Mouse (Mus musculus) heart, embryonic 10.5 days (tissue): ENCODE results near the gene Hoxa6. TPM values are rescaled to one million over a fixed set of nuclear protein-coding genes. Genes with fewer than 3 reads are reported as not detected.

Experiments
- DNase-seq: peaks from one replicate; pipeline ENCODE4 v3.0.0-alpha.2; 2017; ENCODE audit warnings: low spot score
- H3K27ac ChIP-seq: fragments of 300-500 bp; sonication (generic); 2 replicates; pipeline ENCODE4 v1.5.1; 2016; ENCODE audit warnings: mild to moderate bottlenecking
- H3K27me3 ChIP-seq: fragments of 300-500 bp; sonication (generic); 2 replicates; pipeline ENCODE4 v1.6.1; 2016; ENCODE audit warnings: mild to moderate bottlenecking; ENCODE audit not compliant: poor library complexity, insufficient read depth, severe bottlenecking
- H3K36me3 ChIP-seq: fragments of 300-500 bp; sonication (generic); 2 replicates; pipeline ENCODE4 v1.6.1; 2016; ENCODE audit warnings: mild to moderate bottlenecking, moderate library complexity
- H3K4me1 ChIP-seq: fragments of 300-500 bp; sonication (generic); 2 replicates; pipeline ENCODE4 v1.6.1; 2016; ENCODE audit warnings: mild to moderate bottlenecking
- H3K4me3 ChIP-seq: fragments of 300-500 bp; sonication (generic); 2 replicates; pipeline ENCODE4 v1.5.1; 2016; ENCODE audit warnings: mild to moderate bottlenecking, moderate library complexity
- H3K9me3 ChIP-seq: fragments of 300-500 bp; sonication (generic); 2 replicates; pipeline ENCODE4 v1.6.1; 2016; ENCODE audit warnings: mild to moderate bottlenecking, moderate library complexity
- WGBS: fragments of 180-500 bp; shearing (Covaris S2); methylation state at CpG from one replicate; pipeline ENCODE4 v1.1.7; 2016; 5-methylcytosine and 5-hydroxymethylcytosine counted together
- polyA plus RNA-seq: library from polyadenylated mRNA; unstranded; fragments of >200 nt; fragmentation: Nextera tagmentation; extraction: Ambion mirVana; gene quantifications from 2 replicates; pipeline ENCODE4 v1.2.1, GENCODE M21; 2016

Hoxa6 gene
- polyA plus RNA-seq, 1 experiment from 2014 or later = 0.30 TPM

DNA sequence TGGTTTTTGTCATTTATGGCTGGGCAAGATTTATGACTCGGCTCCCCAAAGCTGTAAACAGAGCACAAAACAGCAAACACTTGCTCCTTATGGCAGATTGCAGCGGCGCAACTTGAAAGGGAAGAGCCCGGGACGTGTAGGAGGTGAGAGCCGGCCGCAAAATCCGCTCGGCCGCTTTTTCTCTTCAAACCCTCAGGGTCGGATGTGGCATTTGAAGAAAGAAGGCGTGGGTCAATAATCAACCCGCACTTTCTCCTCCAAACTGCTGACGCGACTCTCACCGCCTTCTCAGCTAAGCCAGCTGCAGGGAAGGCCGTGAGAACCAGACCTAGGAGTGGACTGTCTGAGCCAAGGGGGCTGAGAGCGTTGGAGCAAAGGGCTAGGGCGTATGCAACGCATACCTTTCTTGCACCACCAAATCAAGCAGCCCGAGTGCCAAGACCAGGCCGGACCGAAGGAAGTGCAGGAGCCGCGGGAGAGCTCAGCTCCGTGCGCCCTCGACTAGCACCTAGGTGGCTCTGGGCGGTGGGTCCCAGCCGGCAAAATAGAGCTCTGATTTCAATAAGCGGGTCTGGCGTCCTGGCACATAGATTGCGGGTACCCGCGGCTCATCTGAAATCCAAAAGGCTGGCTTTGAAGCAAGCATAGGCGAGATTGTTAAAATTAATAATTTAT, 31.3 kb downstream of the Hoxa6 start, which contains the start of gene 5730596B20Rik:
5730596B20Rik (plus strand) TSS at position 438 of the 675 bp plus-strand sequence.
- under 1% methylated on average over 36 of the region's 36 CpGs for WGBS
- DNase-seq = peak; percentile 75
- no peaks in the 10 kb centered on the region for H3K36me3 ChIP-seq
- peak within 1 kb of the TSS; percentile 62 for H3K4me3 ChIP-seq
- peaks cover 20% of the 10 kb centered on the region for H3K4me1 ChIP-seq
- no peaks in the 10 kb centered on the region for H3K9me3 ChIP-seq
- peak within 1 kb of the TSS; percentile 87 for H3K27ac ChIP-seq
- peaks cover 100% of the 10 kb centered on the region for H3K27me3 ChIP-seq

DNA sequence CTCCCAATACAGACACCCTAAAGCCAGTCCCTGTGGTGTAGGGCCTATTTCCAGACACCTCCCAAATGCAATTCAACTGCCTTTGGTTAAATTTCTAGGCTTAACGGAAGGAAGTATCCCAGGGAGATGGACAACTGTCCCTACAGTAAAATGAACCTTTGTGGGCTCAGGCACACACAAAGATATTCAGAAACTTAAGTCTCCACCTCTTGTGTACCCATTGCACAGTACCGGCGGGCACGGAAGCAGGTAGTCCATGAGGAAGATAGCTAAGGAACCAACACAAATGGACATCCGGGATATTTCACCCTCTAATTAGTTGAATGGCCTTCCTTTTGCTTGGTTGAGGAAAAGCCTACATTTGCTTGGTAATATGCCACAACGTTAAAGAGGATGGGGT, 32.1 kb downstream of the Hoxa6 start:
- 1% methylated on average over 6 of the region's 6 CpGs for WGBS
- no peak for DNase-seq

DNA sequence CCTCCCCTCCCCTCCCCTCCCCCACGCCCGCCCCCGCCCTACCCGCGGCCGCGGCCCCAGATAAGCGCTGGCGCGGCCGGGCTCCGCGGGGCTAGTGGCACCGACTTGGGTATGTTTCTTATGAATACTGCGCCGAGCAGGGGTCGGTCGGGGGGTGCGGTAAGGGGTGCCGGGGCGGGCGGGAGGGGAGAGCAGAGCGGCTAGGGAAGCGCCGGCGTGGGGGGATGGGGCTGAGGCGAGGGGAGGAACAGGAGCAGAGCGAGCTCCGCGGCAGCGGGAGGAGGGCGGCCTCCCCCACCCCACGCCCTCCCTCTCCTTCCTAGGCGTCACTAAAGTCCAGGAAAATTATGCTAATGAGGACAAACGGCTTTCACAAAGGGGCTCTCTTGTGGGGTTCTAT, 32.7 kb downstream of the Hoxa6 start:
- 0% methylated on average over 7 of the region's 35 CpGs for WGBS
- Histone ChIP-seq H3K36me3 (no peaks in the 10 kb centered on the region), H3K9me3 (no peaks in the 10 kb centered on the region), H3K27ac (peak overlapping the region; percentile 87), H3K27me3 (peaks cover 100% of the 10 kb centered on the region), H3K4me3 (peak overlapping the region; percentile 62), H3K4me1 (peaks cover 34% of the 10 kb centered on the region)
- DNase-seq = peak; percentile 73

More for the DNA sequence above, 32.1 kb downstream of the Hoxa6 start:
- Histone ChIP-seq H3K4me3 (peak overlapping the region; percentile 62), H3K9me3 (no peaks in the 10 kb centered on the region), H3K4me1 (peaks cover 28% of the 10 kb centered on the region), H3K27me3 (peaks cover 100% of the 10 kb centered on the region), H3K36me3 (no peaks in the 10 kb centered on the region), H3K27ac (peak overlapping the region; percentile 87)

DNA sequence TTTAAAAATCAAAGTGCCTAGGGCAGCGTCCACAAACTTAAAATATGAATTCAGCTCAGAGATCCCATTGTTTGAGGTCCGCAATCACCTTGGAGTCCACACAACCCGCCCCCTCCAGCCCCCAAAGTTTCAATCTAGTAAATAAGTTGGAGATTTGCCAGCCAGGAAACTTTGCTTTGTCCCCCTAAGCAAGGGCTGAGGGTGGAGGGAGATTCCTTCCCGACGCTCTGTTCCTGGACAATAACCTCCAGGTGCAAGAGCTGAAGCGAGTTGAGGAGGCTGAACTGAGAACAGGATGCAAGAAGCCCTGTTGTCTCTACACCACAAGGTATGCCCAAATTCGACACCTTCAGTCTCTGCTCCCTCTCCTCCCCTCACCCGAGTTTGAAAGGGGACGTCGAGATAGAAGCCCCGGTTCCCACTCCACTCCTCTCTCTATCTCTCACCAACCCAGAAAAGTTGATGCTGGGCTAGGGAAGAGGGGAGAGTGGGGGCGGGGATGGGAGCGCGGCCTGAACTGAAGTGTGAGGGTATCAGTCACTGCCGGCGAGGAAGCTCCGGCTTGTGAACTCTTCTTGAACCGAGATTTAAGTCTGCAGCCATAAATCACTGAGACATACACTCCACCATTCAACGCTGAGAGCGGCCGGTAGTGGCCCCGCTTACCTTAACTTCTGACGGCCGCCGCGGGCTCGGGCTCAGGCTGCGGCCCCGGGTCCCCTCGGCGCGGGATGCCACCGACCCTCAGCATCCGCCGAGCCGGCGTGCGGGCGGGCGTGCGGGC, 33.4 kb downstream of the Hoxa6 start:
- peak; percentile 78 for DNase-seq
- WGBS = 1% methylated on average over 41 of the region's 41 CpGs
- no peaks in the 10 kb centered on the region for H3K36me3 ChIP-seq
- peak overlapping the region; percentile 87 for H3K27ac ChIP-seq
- H3K27me3 ChIP-seq = peaks cover 100% of the 10 kb centered on the region
- H3K9me3 ChIP-seq = no peaks in the 10 kb centered on the region
- peaks cover 41% of the 10 kb centered on the region for H3K4me1 ChIP-seq
- H3K4me3 ChIP-seq = peak overlapping the region; percentile 62

- no peak for DNase-seq
- Histone ChIP-seq H3K4me3 (peak overlapping the region; percentile 62), H3K27ac (0 out of 2 replicates have a peak overlapping the region, but pooled peaks have one; percentile 32), H3K36me3 (no peaks in the 10 kb centered on the region), H3K27me3 (peaks cover 99% of the 10 kb centered on the region), H3K9me3 (no peaks in the 10 kb centered on the region), H3K4me1 (peaks cover 49% of the 10 kb centered on the region)
- 2% methylated on average over 4 of the region's 4 CpGs for WGBS
These were observed 34.9 kb downstream of the Hoxa6 start for GRCm38 (mm10) chr6:52173648-52174047.

GRCm38 (mm10) chr6:52172501-52172900, 36.0 kb downstream of the Hoxa6 start:
- Histone ChIP-seq H3K9me3 (no peaks in the 10 kb centered on the region), H3K4me1 (peaks cover 50% of the 10 kb centered on the region), H3K27me3 (peaks cover 99% of the 10 kb centered on the region), H3K27ac (peak overlapping the region; percentile 82), H3K4me3 (peak overlapping the region; percentile 62), H3K36me3 (no peaks in the 10 kb centered on the region)
- DNase-seq = peak; percentile 84
- WGBS = under 1% methylated on average over 35 of the region's 35 CpGs

DNA sequence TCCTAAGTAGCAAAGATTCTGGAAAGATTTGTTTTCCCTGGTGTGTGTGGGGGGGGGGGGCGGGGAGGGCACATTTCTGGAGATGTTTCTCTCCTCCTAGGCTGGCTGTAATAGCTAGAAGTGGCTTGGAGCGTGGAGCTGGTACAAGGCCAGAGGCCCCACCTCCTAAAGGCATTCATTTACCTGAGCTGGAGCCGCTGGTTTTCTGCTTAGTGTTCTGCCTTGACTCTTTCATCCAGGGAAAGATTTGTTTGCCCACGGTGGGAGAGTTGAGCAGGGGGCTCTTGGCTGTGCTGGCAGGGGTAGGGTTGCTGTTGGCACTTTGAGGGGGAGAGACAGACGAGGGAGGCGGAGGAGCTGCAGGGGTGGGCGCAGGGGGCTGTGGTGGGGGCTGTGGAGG, 36.6 kb downstream of the Hoxa6 start:
- DNase-seq = no peak
- H3K4me3 ChIP-seq = peak overlapping the region; percentile 62
- H3K27ac ChIP-seq = peak overlapping the region; percentile 82
- no peaks in the 10 kb centered on the region for H3K9me3 ChIP-seq
- H3K4me1 ChIP-seq = peaks cover 47% of the 10 kb centered on the region
- peaks cover 99% of the 10 kb centered on the region for H3K27me3 ChIP-seq
- WGBS = 9% methylated on average over 7 of the region's 7 CpGs
- H3K36me3 ChIP-seq = no peaks in the 10 kb centered on the region

DNA sequence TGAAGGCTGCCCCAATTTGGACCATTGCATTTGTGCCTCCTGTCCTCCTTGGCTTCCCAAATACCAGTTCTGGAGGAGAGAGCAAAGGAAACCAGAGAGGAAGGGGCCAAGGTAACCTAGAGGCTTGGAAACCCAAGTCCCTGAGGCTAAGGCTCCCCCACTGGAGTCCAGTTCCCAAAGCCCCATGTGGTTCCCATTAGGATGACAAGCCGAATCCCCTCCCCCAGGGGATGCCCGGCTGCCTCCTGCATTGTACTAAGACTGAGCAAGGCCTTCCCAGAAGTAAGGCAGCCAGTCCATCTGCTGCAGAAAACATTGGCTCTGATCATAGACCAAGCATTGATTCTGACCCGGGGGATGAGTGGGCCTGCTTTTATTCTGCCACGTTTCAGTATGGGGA, 37.2 kb downstream of the Hoxa6 start:
- H3K4me3 ChIP-seq = no peak overlapping the region

GRCm38 (mm10) chr6:52170898-52171223, 37.7 kb downstream of the Hoxa6 start:
- 9% methylated on average over 5 of the region's 5 CpGs for WGBS
- H3K36me3 ChIP-seq = no peaks in the 10 kb centered on the region
- DNase-seq = no peak
- peak overlapping the region; percentile 82 for H3K27ac ChIP-seq
- H3K4me3 ChIP-seq = peak overlapping the region; percentile 45
- H3K9me3 ChIP-seq = no peaks in the 10 kb centered on the region
- H3K4me1 ChIP-seq = peaks cover 48% of the 10 kb centered on the region
- H3K27me3 ChIP-seq = peaks cover 99% of the 10 kb centered on the region

More for the DNA sequence above, 37.2 kb downstream of the Hoxa6 start:
- H3K9me3 ChIP-seq = no peaks in the 10 kb centered on the region
- WGBS = 8% methylated on average over 4 of the region's 4 CpGs
- no peak for DNase-seq
- no peaks in the 10 kb centered on the region for H3K36me3 ChIP-seq
- H3K27ac ChIP-seq = peak overlapping the region; percentile 82; the same call in 1 of the 2 replicates
- peaks cover 99% of the 10 kb centered on the region for H3K27me3 ChIP-seq
- peaks cover 47% of the 10 kb centered on the region for H3K4me1 ChIP-seq

- peaks cover 47% of the 10 kb centered on the region for H3K4me1 ChIP-seq
- H3K27ac ChIP-seq = peak overlapping the region; percentile 82
- H3K9me3 ChIP-seq = no peaks in the 10 kb centered on the region
- DNase-seq = peak; percentile 74
- H3K4me3 ChIP-seq = peak overlapping the region; percentile 45
- no peaks in the 10 kb centered on the region for H3K36me3 ChIP-seq
- peaks cover 99% of the 10 kb centered on the region for H3K27me3 ChIP-seq
- WGBS = 3% methylated on average over 40 of the region's 40 CpGs
These were observed 38.2 kb downstream of the Hoxa6 start for GRCm38 (mm10) chr6:52170166-52170897.

DNA sequence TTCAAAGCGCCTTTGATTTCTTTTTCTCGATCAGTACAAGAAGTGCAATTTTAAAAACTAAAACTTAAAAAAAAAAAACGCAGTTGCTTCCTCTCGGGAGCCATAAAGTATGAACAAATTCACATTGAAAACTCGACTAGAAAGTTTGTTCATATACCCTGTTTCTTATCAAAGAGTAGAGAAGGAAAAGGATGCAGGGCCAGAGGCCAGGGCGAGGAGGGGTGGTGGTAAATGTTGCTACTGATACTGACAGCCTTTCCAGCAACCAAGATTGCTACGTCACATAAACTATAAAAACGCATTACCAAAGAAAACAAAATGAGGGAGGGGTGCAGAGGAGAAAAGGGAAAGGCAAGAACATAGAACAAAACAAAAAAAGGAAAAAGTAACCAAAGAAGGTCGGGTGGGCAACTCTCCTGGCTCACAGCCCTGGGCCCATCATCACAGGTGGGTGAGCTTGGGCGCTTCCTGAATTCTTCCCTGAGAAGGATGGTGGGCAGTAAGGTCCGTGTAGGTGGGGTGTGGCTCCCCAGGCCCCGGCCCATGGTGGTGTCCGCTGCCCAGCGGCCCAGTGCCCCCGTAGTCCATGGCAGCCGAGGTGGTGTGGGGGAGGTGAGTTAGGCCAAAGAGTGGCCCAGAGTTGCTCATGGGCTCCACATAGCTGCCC, 38.9 kb downstream of the Hoxa6 start:
- peak overlapping the region; percentile 82 for H3K27ac ChIP-seq
- DNase-seq = peak; percentile 73
- no peaks in the 10 kb centered on the region for H3K36me3 ChIP-seq
- peaks cover 99% of the 10 kb centered on the region for H3K27me3 ChIP-seq
- 8% methylated on average over 16 of the region's 16 CpGs for WGBS
- H3K9me3 ChIP-seq = no peaks in the 10 kb centered on the region
- H3K4me3 ChIP-seq = peak overlapping the region; percentile 45
- peaks cover 44% of the 10 kb centered on the region for H3K4me1 ChIP-seq
